ENCODE assay signal across 24 mouse cellular contexts in genomic region chr3:59174426-59175154, GRCm38 (mm10). TPM values are rescaled to one million over a fixed set of nuclear protein-coding genes. Genes with fewer than 3 reads are reported as not detected.
DNase-seq lines count a peak whose midpoint lies in the region; ATAC-seq and TF ChIP-seq lines count a peak whose summit lies in the region.
"Had no signal": no experiment of that assay in that cellular context is flagged by ENCODE, and none has a peak within 500 bp of the region (broad histone marks: within the 10 kb centered on the region; RNA-seq: fewer than 3 reads in every experiment).

No protein-coding gene starts in this region.

- H3K27ac ChIP-seq in intestine, embryonic 16.5 days (ENCODE audit: low read length): no peak overlapping the region
- no peak overlapping the region for H3K27ac ChIP-seq in intestine, embryonic 15.5 days
- H3K27ac ChIP-seq in midbrain, postnatal 0 days (ENCODE audit: low read depth, low read length): no peak overlapping the region
- H3K27ac ChIP-seq in midbrain, embryonic 13.5 days: no peak overlapping the region
- H3K27ac ChIP-seq in intestine, postnatal 0 days (ENCODE audit: low read depth, low read length): no peak overlapping the region
- H3K27ac ChIP-seq: embryonic facial prominence, embryonic 15.5 days; heart, embryonic 13.5 days; kidney, postnatal 0 days; limb, embryonic 15.5 days; neural tube, embryonic 13.5 days had no signal

- 72% methylated on average over 6 of the region's 6 CpGs for WGBS in intestine, embryonic 16.5 days
- WGBS in intestine, embryonic 15.5 days: 54% methylated on average over 6 of the region's 6 CpGs
- 89% methylated on average over 6 of the region's 6 CpGs for WGBS in midbrain, postnatal 0 days
- 89% methylated on average over 6 of the region's 6 CpGs for WGBS in midbrain, embryonic 13.5 days
- 74% methylated on average over 6 of the region's 6 CpGs for WGBS in intestine, postnatal 0 days

- no peak for DNase-seq in midbrain, postnatal 0 days (ENCODE audit: low spot score)
- DNase-seq in thymus, postnatal 4 days: peak; percentile 52
- no peak for DNase-seq in frontal cortex, postnatal 25 days (ENCODE audit: low spot score in 2 of 2)
- no peak for DNase-seq in layer of hippocampus, adult 9-10 months (ENCODE audit: low spot score)
- DNase-seq: gastrocnemius, postnatal 36 days had no signal

- H3K9ac ChIP-seq in intestine, embryonic 16.5 days (ENCODE audit: low read depth, low read length): no peak overlapping the region
- H3K9ac ChIP-seq in intestine, embryonic 15.5 days: no peak overlapping the region
- no peak overlapping the region for H3K9ac ChIP-seq in midbrain, postnatal 0 days (replicated peaks; ENCODE audit: low read length, poor library complexity, severe bottlenecking)
- no peak overlapping the region for H3K9ac ChIP-seq in midbrain, embryonic 13.5 days (replicated peaks)
- H3K9ac ChIP-seq in intestine, postnatal 0 days (ENCODE audit: low read depth, low read length): no peak overlapping the region
- H3K9ac ChIP-seq: embryonic facial prominence, embryonic 15.5 days; heart, embryonic 13.5 days; limb, embryonic 15.5 days; neural tube, embryonic 13.5 days had no signal

- no peak overlapping the region for H3K4me2 ChIP-seq in intestine, embryonic 16.5 days (ENCODE audit: low read depth, low read length)
- H3K4me2 ChIP-seq in intestine, embryonic 15.5 days (replicated peaks): no peak overlapping the region
- H3K4me2 ChIP-seq in midbrain, postnatal 0 days (ENCODE audit: low read depth, low read length, poor library complexity, severe bottlenecking): no peak overlapping the region
- H3K4me2 ChIP-seq in midbrain, embryonic 13.5 days (replicated peaks): no peak overlapping the region
- no peak overlapping the region for H3K4me2 ChIP-seq in intestine, postnatal 0 days (replicated peaks; ENCODE audit: low read depth)
- H3K4me2 ChIP-seq: embryonic facial prominence, embryonic 15.5 days; heart, embryonic 13.5 days; limb, embryonic 15.5 days; neural tube, embryonic 13.5 days had no signal

- H3K9me3 ChIP-seq in intestine, embryonic 16.5 days (ENCODE audit: control insufficient read depth, low read length): no peaks in the 10 kb centered on the region
- no peaks in the 10 kb centered on the region for H3K9me3 ChIP-seq in intestine, embryonic 15.5 days
- H3K9me3 ChIP-seq in midbrain, postnatal 0 days (ENCODE audit: low read length): no peaks in the 10 kb centered on the region
- no peaks in the 10 kb centered on the region for H3K9me3 ChIP-seq in midbrain, embryonic 13.5 days
- H3K9me3 ChIP-seq in intestine, postnatal 0 days (ENCODE audit: control insufficient read depth): no peaks in the 10 kb centered on the region
- H3K9me3 ChIP-seq: embryonic facial prominence, embryonic 15.5 days; heart, embryonic 13.5 days; limb, embryonic 15.5 days; neural tube, embryonic 13.5 days had no signal

- no peaks in the 10 kb centered on the region for H3K36me3 ChIP-seq in intestine, embryonic 16.5 days (ENCODE audit: control insufficient read depth, insufficient read depth, low read length)
- no peaks in the 10 kb centered on the region for H3K36me3 ChIP-seq in intestine, embryonic 15.5 days
- H3K36me3 ChIP-seq in midbrain, postnatal 0 days (ENCODE audit: insufficient read depth, low read length): no peaks in the 10 kb centered on the region
- H3K36me3 ChIP-seq in midbrain, embryonic 13.5 days: no peaks in the 10 kb centered on the region
- no peaks in the 10 kb centered on the region for H3K36me3 ChIP-seq in intestine, postnatal 0 days (ENCODE audit: control insufficient read depth, insufficient read depth)
- H3K36me3 ChIP-seq: embryonic facial prominence, embryonic 15.5 days; heart, embryonic 13.5 days; limb, embryonic 15.5 days; neural tube, embryonic 13.5 days had no signal

- no peaks in the 10 kb centered on the region for H3K27me3 ChIP-seq in intestine, embryonic 16.5 days (replicated peaks; ENCODE audit: control insufficient read depth, insufficient read depth, low read length)
- H3K27me3 ChIP-seq in intestine, embryonic 15.5 days (replicated peaks): no peaks in the 10 kb centered on the region
- H3K27me3 ChIP-seq in midbrain, postnatal 0 days (ENCODE audit: insufficient read depth, low read length): no peaks in the 10 kb centered on the region
- H3K27me3 ChIP-seq in midbrain, embryonic 13.5 days: no peaks in the 10 kb centered on the region
- no peaks in the 10 kb centered on the region for H3K27me3 ChIP-seq in intestine, postnatal 0 days (replicated peaks; ENCODE audit: control insufficient read depth, insufficient read depth, low read length)
- H3K27me3 ChIP-seq: embryonic facial prominence, embryonic 15.5 days; heart, embryonic 13.5 days; limb, embryonic 15.5 days; neural tube, embryonic 13.5 days had no signal

- ATAC-seq in intestine, embryonic 16.5 days: peak; percentile 23; the same call in 1 of the 2 replicates
- ATAC-seq in intestine, embryonic 15.5 days: no peak
- no peak for ATAC-seq in midbrain, postnatal 0 days (ENCODE audit: low FRiP score)
- ATAC-seq in midbrain, embryonic 13.5 days: no peak
- ATAC-seq in intestine, postnatal 0 days: no peak

- peak; percentile 5; the same call in 1 of the 2 replicates for TF ChIP-seq CTCF in midbrain, postnatal 0 days (IDR thresholded peaks at IDR 0.05)
- TF ChIP-seq CTCF in intestine, postnatal 0 days (IDR thresholded peaks at IDR 0.05; ENCODE audit: low read depth): peak; percentile 17; the same call in 1 of the 2 replicates

- peaks cover 5% of the 10 kb centered on the region; the same call in 1 of the 2 replicates for H3K4me1 ChIP-seq in intestine, embryonic 16.5 days (ENCODE audit: control insufficient read depth, insufficient read depth, low read length)
- no peaks in the 10 kb centered on the region for H3K4me1 ChIP-seq in intestine, embryonic 15.5 days (replicated peaks)
- no peaks in the 10 kb centered on the region for H3K4me1 ChIP-seq in midbrain, postnatal 0 days (ENCODE audit: insufficient read depth, low read length)
- no peaks in the 10 kb centered on the region for H3K4me1 ChIP-seq in midbrain, embryonic 13.5 days (replicated peaks)
- no peaks in the 10 kb centered on the region for H3K4me1 ChIP-seq in intestine, postnatal 0 days (replicated peaks; ENCODE audit: control insufficient read depth, insufficient read depth, low read length)
- H3K4me1 ChIP-seq: limb, embryonic 15.5 days; neural tube, embryonic 13.5 days had no signal

- H3K4me3 ChIP-seq in intestine, embryonic 16.5 days (ENCODE audit: low read length): no peak overlapping the region
- H3K4me3 ChIP-seq in intestine, embryonic 15.5 days (replicated peaks): no peak overlapping the region
- H3K4me3 ChIP-seq in midbrain, postnatal 0 days (ENCODE audit: low read depth, low read length): no peak overlapping the region
- no peak overlapping the region for H3K4me3 ChIP-seq in midbrain, embryonic 13.5 days (replicated peaks)
- no peak overlapping the region for H3K4me3 ChIP-seq in intestine, postnatal 0 days (ENCODE audit: low read depth, low read length)
- H3K4me3 ChIP-seq: embryonic facial prominence, embryonic 15.5 days; heart, embryonic 13.5 days; limb, embryonic 15.5 days; neural tube, embryonic 13.5 days had no signal

RNA-seq across cellular contexts. Expression of gene Gpr87, which starts 20.3 kb away (rescaled TPM):
- polyA plus RNA-seq in intestine, embryonic 16.5 days (2015; fragmentation: Nextera tagmentation; extraction: Ambion mirVana): not detected in 2 replicates
- not detected in 2 replicates for polyA plus RNA-seq in intestine, embryonic 15.5 days (2015; fragmentation: Nextera tagmentation; extraction: Ambion mirVana)
- total RNA-seq in midbrain, postnatal 0 days (2014; rRNA removed): 1.5 TPM in 1 of 2 replicates, not detected in the other
- polyA plus RNA-seq in midbrain, postnatal 0 days (2015; fragmentation: Nextera tagmentation; extraction: Ambion mirVana): 0.16 TPM in 1 of 2 replicates, not detected in the other
- polyA plus RNA-seq in midbrain, embryonic 13.5 days (2015; fragmentation: Nextera tagmentation; extraction: Ambion mirVana): 0.19 TPM in 1 of 2 replicates, not detected in the other
- not detected in 2 replicates for polyA plus RNA-seq in intestine, postnatal 0 days (2015; fragmentation: Nextera tagmentation; extraction: Ambion mirVana)
- total RNA-seq: adrenal gland, adult 8-10 months; gastrocnemius, postnatal 36 days; heart, postnatal 4 days; layer of hippocampus, adult 8-10 months; left cerebral cortex, postnatal 10 days; megakaryocyte-erythroid progenitor cell, adult 5-6 weeks; MEL; monocyte, adult 5-6 weeks had no signal
- polyA plus RNA-seq: C2C12; forebrain, embryonic 11.5 days; heart, embryonic 13.5 days; neural tube, embryonic 13.5 days; small intestine, adult 2 months had no signal

RNA-seq across cellular contexts. Expression of gene P2ry14, which starts 21.2 kb away (rescaled TPM):
- polyA plus RNA-seq in intestine, embryonic 16.5 days (2015; fragmentation: Nextera tagmentation; extraction: Ambion mirVana): 10.4 and 12.1 TPM in 2 replicates
- 8.6 and 10.3 TPM in 2 replicates for polyA plus RNA-seq in intestine, embryonic 15.5 days (2015; fragmentation: Nextera tagmentation; extraction: Ambion mirVana)
- 2.8 and 3.2 TPM in 2 replicates for total RNA-seq in midbrain, postnatal 0 days (2014; rRNA removed)
- polyA plus RNA-seq in midbrain, postnatal 0 days (2015; fragmentation: Nextera tagmentation; extraction: Ambion mirVana): 4.3 and 4.6 TPM in 2 replicates
- polyA plus RNA-seq in midbrain, embryonic 13.5 days (2015; fragmentation: Nextera tagmentation; extraction: Ambion mirVana): 1.9 and 2.4 TPM in 2 replicates
- 20.3 and 21.5 TPM in 2 replicates for polyA plus RNA-seq in intestine, postnatal 0 days (2015; fragmentation: Nextera tagmentation; extraction: Ambion mirVana)
- polyA plus RNA-seq: C2C12 had no signal

RNA-seq across cellular contexts. Expression of gene P2ry13, which starts 36.1 kb away (rescaled TPM):
- polyA plus RNA-seq in intestine, embryonic 16.5 days (2015; fragmentation: Nextera tagmentation; extraction: Ambion mirVana): 1.3 and 1.6 TPM in 2 replicates
- polyA plus RNA-seq in intestine, embryonic 15.5 days (2015; fragmentation: Nextera tagmentation; extraction: Ambion mirVana): 1.2 and 1.6 TPM in 2 replicates
- 2.2 and 2.6 TPM in 2 replicates for total RNA-seq in midbrain, postnatal 0 days (2014; rRNA removed)
- polyA plus RNA-seq in midbrain, postnatal 0 days (2015; fragmentation: Nextera tagmentation; extraction: Ambion mirVana): 1.8 and 1.9 TPM in 2 replicates
- 0.97 and 1.2 TPM in 2 replicates for polyA plus RNA-seq in midbrain, embryonic 13.5 days (2015; fragmentation: Nextera tagmentation; extraction: Ambion mirVana)
- polyA plus RNA-seq in intestine, postnatal 0 days (2015; fragmentation: Nextera tagmentation; extraction: Ambion mirVana): 0.94 and 1.2 TPM in 2 replicates
- total RNA-seq: megakaryocyte-erythroid progenitor cell, adult 5-6 weeks; MEL; monocyte, adult 5-6 weeks had no signal
- polyA plus RNA-seq: C2C12 had no signal
